Mouse (Mus musculus): ENCODE data around the gene Tmem269. TPM values are rescaled to one million over a fixed set of nuclear protein-coding genes. Genes with fewer than 3 reads are reported as not detected.

Tmem269 gene
- total RNA-seq, 4 experiments from 2014 or later, result not detected

DNA sequence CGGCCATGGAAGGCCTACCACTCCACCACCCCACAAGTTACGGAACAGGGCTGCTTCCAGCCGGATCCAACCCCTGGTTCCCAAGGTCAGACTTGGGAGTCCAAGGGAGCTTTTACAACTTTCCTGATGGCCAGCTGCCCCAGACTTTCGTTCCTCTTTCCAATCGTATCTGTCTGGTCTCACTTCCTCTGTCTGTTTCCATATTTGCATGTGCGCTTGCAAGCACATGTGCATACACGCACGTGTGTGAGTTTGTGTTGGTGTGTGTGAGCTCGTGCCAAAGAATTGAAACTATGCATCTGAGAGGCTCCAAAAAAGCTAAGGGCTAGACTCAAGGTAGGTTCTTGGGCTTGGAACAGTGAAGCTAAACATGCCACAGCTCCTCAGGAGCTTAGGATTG, 36.6 kb downstream of the Tmem269 start:
- DNase-seq (ENCODE audit: low spot score), result no peak

DNA sequence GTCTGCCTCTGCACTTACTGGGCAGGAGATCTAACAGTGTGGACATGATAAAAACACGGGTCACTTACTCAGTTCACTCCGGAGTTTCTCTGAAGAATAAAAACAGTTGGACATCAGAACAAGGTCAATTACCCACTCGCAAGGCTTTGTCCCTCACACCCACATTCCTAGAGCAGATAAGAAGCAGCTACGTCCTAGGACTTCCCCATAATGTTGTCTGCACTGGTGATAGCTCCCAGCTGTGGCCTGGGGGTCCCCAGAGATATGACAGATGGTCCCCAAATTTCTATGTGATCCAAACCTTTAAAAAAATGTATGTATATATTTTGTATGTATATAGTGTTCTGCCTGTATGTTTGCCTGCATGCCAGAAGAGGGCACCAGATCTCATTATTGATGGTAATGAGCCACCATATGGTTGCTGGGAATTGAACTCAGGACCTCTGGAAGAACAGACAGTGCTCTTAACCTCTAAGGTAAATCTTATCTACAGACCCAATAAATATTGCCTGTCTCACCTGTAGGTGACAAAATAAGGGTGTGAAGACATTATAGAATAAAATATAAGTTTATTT, 37.8 kb downstream of the Tmem269 start:
- DNase-seq (ENCODE audit: low spot score), result no peak

- peak; percentile 37 for DNase-seq (ENCODE audit: low spot score)
Measured at GRCm38 (mm10) chr4:119178331-119178730, 39.7 kb downstream of the Tmem269 start.

- DNase-seq (ENCODE audit: low spot score), result peak; percentile 43
Measured at GRCm38 (mm10) chr4:119177702-119178101, 40.3 kb downstream of the Tmem269 start.

DNA sequence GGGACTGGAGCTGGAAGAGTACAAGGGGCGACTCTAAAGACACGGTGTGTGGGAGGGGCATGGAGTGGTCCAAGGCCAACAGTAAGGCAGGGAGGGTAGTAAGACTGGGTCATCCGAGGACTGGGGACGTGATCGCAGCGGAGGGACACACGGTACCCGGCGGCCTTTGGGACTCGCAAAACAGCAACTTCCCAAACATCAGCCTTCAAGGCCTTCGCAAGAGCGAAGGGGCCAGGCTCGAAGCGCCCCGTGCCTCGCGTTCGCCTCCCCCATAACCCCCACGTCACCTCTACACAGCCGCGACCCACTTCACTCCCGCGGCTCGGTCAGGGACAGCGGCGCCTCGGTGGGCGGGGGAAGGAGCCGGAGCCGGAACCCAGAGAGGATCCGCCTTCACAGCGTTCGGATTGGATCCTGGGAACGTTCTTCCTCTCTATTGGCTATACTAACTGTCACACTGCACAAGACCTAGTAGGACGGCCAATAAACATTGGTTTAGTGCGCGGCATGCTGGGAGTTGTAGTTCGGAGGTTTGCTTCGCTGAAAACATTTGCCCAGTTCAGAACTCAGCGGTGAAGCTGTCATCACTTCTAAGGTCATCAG, 44.1 kb downstream of the Tmem269 start, which contains the start of gene Zfp691:
Gene Zfp691 (minus strand): TSS at position 345 of the 603 bp plus-strand sequence.
- peak; percentile 98 for DNase-seq (ENCODE audit: low spot score)

GRCm38 (mm10) chr4:119172919-119173650, 44.9 kb downstream of the Tmem269 start:
- no peak for DNase-seq (ENCODE audit: low spot score)

- peak; percentile 85 for DNase-seq (ENCODE audit: low spot score)
Measured at GRCm38 (mm10) chr4:119167663-119168062, 50.4 kb downstream of the Tmem269 start.

- DNase-seq (ENCODE audit: low spot score), result no peak
Measured at GRCm38 (mm10) chr4:119167068-119167467, 50.9 kb downstream of the Tmem269 start.

GRCm38 (mm10) chr4:119165916-119166315, 52.1 kb downstream of the Tmem269 start:
- no peak for DNase-seq (ENCODE audit: low spot score)

GRCm38 (mm10) chr4:119162990-119163389, 55.0 kb downstream of the Tmem269 start:
- DNase-seq (ENCODE audit: low spot score), result no peak

- DNase-seq (ENCODE audit: low spot score), result no peak
Measured at GRCm38 (mm10) chr4:119161358-119161757, 56.7 kb downstream of the Tmem269 start.

- DNase-seq (ENCODE audit: low spot score), result no peak
Measured at GRCm38 (mm10) chr4:119157891-119158290, 60.1 kb downstream of the Tmem269 start.

GRCm38 (mm10) chr4:119157186-119157585, 60.8 kb downstream of the Tmem269 start:
- peak; percentile 52 for DNase-seq (ENCODE audit: low spot score)

Other genes with a start within 250 kb of the Tmem269 start
- gene Slc2a1, start 109.5 kb downstream of the Tmem269 start, total RNA-seq (2022), result 10 to 100 TPM; 12.6 to 22.5 (median 14.9) TPM
- 10 to 100 TPM; 19.3 to 23.9 (median 22.6) TPM for gene Zfp691, start 44.0 kb downstream of the Tmem269 start, total RNA-seq (2022)
- gene Ermap, start 28.2 kb downstream of the Tmem269 start, total RNA-seq (2022), result under 1 TPM in 1 of 4 experiments, not detected in 3; 0.17 TPM
- gene Svbp, start 22.9 kb downstream of the Tmem269 start, total RNA-seq (2022), result 10 to 100 TPM; 14.8 to 17.5 (median 15.8) TPM
- gene AU022252, start 14.5 kb upstream of the Tmem269 start, total RNA-seq (2022), result 10 to 100 TPM; 15.8 to 26.5 (median 22.3) TPM
- gene P3h1, start 14.7 kb upstream of the Tmem269 start, total RNA-seq (2022), result 10 to 100 TPM in 2 of 4 experiments, 1 to 10 TPM in 2; 9.1 to 10.8 (median 10.3) TPM
- gene Cldn19, start 37.2 kb upstream of the Tmem269 start, total RNA-seq (2022), result not detected
- gene Ybx1, start 76.4 kb upstream of the Tmem269 start, total RNA-seq (2022), result 100 to 1,000 TPM; 675 to 878 (median 780) TPM
- gene Ppih, start 102.3 kb upstream of the Tmem269 start, total RNA-seq (2022), result 10 to 100 TPM in 2 of 4 experiments, 1 to 10 TPM in 2; 7.8 to 11.9 (median 9.5) TPM
- 1 to 10 TPM in 1 of 4 experiments, under 1 TPM in 2, not detected in 1; 0.19 to 1.3 (median 0.44) TPM for gene Ccdc30, start 197.3 kb upstream of the Tmem269 start, total RNA-seq (2022)
- gene Ppcs, start 204.2 kb upstream of the Tmem269 start, total RNA-seq (2022), result 10 to 100 TPM in 3 of 4 experiments, 1 to 10 TPM in 1; 6.2 to 13.3 (median 11.9) TPM
- gene Zmynd12, start 204.6 kb upstream of the Tmem269 start, total RNA-seq (2022), result not detected